Mouse (Mus musculus): ENCODE measurements at regions not wholly inside any gene's neighbourhood (a gene's known extent, or its start where the extent isn't known, plus 50 kb on each side); places are given as distances from the start of the nearest gene placed in this dataset.

GRCm38 (mm10) chr10:17288231-17288630 lies 434.8 kb upstream of the Cited2 start:
- no peaks in the 10 kb centered on the region for H3K9me3 ChIP-seq (ENCODE audit: control insufficient read depth, low read depth, low read length)
- 45% methylated on average over 2 of the region's 2 CpGs for WGBS
- H3K4me2 ChIP-seq (replicated peaks; ENCODE audit: low read depth, low read length), result no peak overlapping the region
- no peak overlapping the region for H3K9ac ChIP-seq (replicated peaks; ENCODE audit: low read depth, low read length)
- no peak overlapping the region for H3K27ac ChIP-seq (ENCODE audit: low read length)
- ATAC-seq (ENCODE audit: insufficient number of reproducible peaks, insufficient read depth, low FRiP score, low read depth), result no peak
- no peak overlapping the region for H3K4me3 ChIP-seq (ENCODE audit: low read depth, low read length)
- no peaks in the 10 kb centered on the region for H3K27me3 ChIP-seq (ENCODE audit: control insufficient read depth, insufficient read depth, low read length)
- H3K4me1 ChIP-seq (ENCODE audit: control insufficient read depth, insufficient read depth, low read length), result no peaks in the 10 kb centered on the region
- no peaks in the 10 kb centered on the region for H3K36me3 ChIP-seq (ENCODE audit: control insufficient read depth, insufficient read depth, low read length)

DNA sequence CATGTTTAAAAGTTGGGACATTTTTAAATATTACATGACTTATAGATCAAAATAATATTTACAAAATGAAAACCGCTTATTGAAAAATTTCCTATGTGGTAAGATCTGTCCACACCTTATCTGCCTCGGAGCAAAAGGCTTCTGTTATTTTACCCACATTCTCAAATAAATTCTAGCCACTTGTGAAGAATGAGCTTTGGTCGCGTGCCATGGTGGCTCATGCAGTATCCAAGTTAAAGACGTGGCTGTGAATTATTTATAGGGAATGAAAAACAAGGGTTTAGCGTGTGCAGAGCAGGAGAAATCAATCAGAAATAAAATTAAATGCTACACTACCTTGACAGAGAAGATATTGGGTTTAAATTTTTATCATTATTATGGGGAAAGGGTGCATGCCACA lies 430.7 kb upstream of the Cited2 start:
- H3K4me2 ChIP-seq (replicated peaks; ENCODE audit: low read depth, low read length), result no peak overlapping the region
- no peak overlapping the region for H3K4me3 ChIP-seq (ENCODE audit: low read depth, low read length)
- no peak overlapping the region for H3K27ac ChIP-seq (ENCODE audit: low read length)
- no peak overlapping the region for H3K9ac ChIP-seq (replicated peaks; ENCODE audit: low read depth, low read length)
- no peaks in the 10 kb centered on the region for H3K36me3 ChIP-seq (ENCODE audit: control insufficient read depth, insufficient read depth, low read length)
- H3K27me3 ChIP-seq (ENCODE audit: control insufficient read depth, insufficient read depth, low read length), result no peaks in the 10 kb centered on the region
- WGBS, result 62% methylated on average over 6 of the region's 6 CpGs
- no peaks in the 10 kb centered on the region for H3K4me1 ChIP-seq (ENCODE audit: control insufficient read depth, insufficient read depth, low read length)
- H3K9me3 ChIP-seq (ENCODE audit: control insufficient read depth, low read depth, low read length), result no peaks in the 10 kb centered on the region
- ATAC-seq (ENCODE audit: insufficient number of reproducible peaks, insufficient read depth, low FRiP score, low read depth), result no peak

- no peak overlapping the region for H3K27ac ChIP-seq (ENCODE audit: low read length)
- no peaks in the 10 kb centered on the region for H3K27me3 ChIP-seq (ENCODE audit: control insufficient read depth, insufficient read depth, low read length)
- no peak overlapping the region for H3K9ac ChIP-seq (replicated peaks; ENCODE audit: low read depth, low read length)
- ATAC-seq (ENCODE audit: insufficient number of reproducible peaks, insufficient read depth, low FRiP score, low read depth), result no peak
- 92% methylated on average over 3 of the region's 3 CpGs for WGBS
- H3K4me3 ChIP-seq (ENCODE audit: low read depth, low read length), result no peak overlapping the region
- H3K36me3 ChIP-seq (ENCODE audit: control insufficient read depth, insufficient read depth, low read length), result no peaks in the 10 kb centered on the region
- H3K9me3 ChIP-seq (ENCODE audit: control insufficient read depth, low read depth, low read length), result no peaks in the 10 kb centered on the region
- no peaks in the 10 kb centered on the region for H3K4me1 ChIP-seq (ENCODE audit: control insufficient read depth, insufficient read depth, low read length)
- H3K4me2 ChIP-seq (replicated peaks; ENCODE audit: low read depth, low read length), result no peak overlapping the region
Measured at GRCm38 (mm10) chr10:17294440-17294839, 428.6 kb upstream of the Cited2 start.

GRCm38 (mm10) chr10:17295157-17295556 lies 427.9 kb upstream of the Cited2 start:
- H3K4me1 ChIP-seq (ENCODE audit: control insufficient read depth, insufficient read depth, low read length), result no peaks in the 10 kb centered on the region
- ATAC-seq (ENCODE audit: insufficient number of reproducible peaks, insufficient read depth, low FRiP score, low read depth), result no peak
- H3K27ac ChIP-seq (ENCODE audit: low read length), result no peak overlapping the region
- no peaks in the 10 kb centered on the region for H3K27me3 ChIP-seq (ENCODE audit: control insufficient read depth, insufficient read depth, low read length)
- no peak overlapping the region for H3K4me3 ChIP-seq (ENCODE audit: low read depth, low read length)
- no peaks in the 10 kb centered on the region for H3K9me3 ChIP-seq (ENCODE audit: control insufficient read depth, low read depth, low read length)
- H3K4me2 ChIP-seq (replicated peaks; ENCODE audit: low read depth, low read length), result no peak overlapping the region
- H3K9ac ChIP-seq (replicated peaks; ENCODE audit: low read depth, low read length), result no peak overlapping the region
- 79% methylated on average over 3 of the region's 3 CpGs for WGBS
- H3K36me3 ChIP-seq (ENCODE audit: control insufficient read depth, insufficient read depth, low read length), result no peaks in the 10 kb centered on the region

DNA sequence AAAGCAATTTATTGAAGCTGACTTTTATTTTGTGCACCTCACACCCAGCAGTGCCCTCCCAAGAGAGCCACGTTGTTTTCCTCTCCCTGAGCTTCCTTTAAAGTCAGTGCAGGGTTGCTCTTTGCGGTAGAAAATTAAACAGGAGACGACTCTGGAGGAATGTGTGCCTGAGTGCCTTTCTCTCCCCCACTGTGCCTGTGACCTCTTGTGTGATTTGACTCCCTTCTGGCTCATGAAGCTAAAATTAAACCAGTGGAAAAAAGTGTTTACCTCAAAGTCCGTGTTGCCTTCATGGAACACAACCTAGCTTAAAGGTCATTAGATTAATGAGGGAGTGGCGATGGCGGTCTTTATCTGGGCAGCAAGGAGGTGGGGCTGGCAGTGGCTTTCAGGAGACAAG lies 423.4 kb upstream of the Cited2 start:
- H3K27ac ChIP-seq (ENCODE audit: low read length), result no peak overlapping the region
- H3K9ac ChIP-seq (replicated peaks; ENCODE audit: low read depth, low read length), result no peak overlapping the region
- H3K4me3 ChIP-seq (ENCODE audit: low read depth, low read length), result no peak overlapping the region
- no peaks in the 10 kb centered on the region for H3K4me1 ChIP-seq (ENCODE audit: control insufficient read depth, insufficient read depth, low read length)
- no peaks in the 10 kb centered on the region for H3K9me3 ChIP-seq (ENCODE audit: control insufficient read depth, low read depth, low read length)
- H3K27me3 ChIP-seq (ENCODE audit: control insufficient read depth, insufficient read depth, low read length), result no peaks in the 10 kb centered on the region
- WGBS, result 15% methylated on average over 6 of the region's 6 CpGs
- ATAC-seq (ENCODE audit: insufficient number of reproducible peaks, insufficient read depth, low FRiP score, low read depth), result no peak
- no peaks in the 10 kb centered on the region for H3K36me3 ChIP-seq (ENCODE audit: control insufficient read depth, insufficient read depth, low read length)
- no peak overlapping the region for H3K4me2 ChIP-seq (replicated peaks; ENCODE audit: low read depth, low read length)

GRCm38 (mm10) chr10:17326724-17327123 lies 396.3 kb upstream of the Cited2 start:
- 89% methylated on average over 3 of the region's 3 CpGs for WGBS
- Histone ChIP-seq H3K4me2 (replicated peaks; ENCODE audit: low read depth, low read length) (no peak overlapping the region), H3K36me3 (ENCODE audit: control insufficient read depth, insufficient read depth, low read length) (no peaks in the 10 kb centered on the region), H3K27ac (ENCODE audit: low read length) (no peak overlapping the region), H3K9me3 (ENCODE audit: control insufficient read depth, low read depth, low read length) (no peaks in the 10 kb centered on the region), H3K9ac (replicated peaks; ENCODE audit: low read depth, low read length) (no peak overlapping the region), H3K4me3 (ENCODE audit: low read depth, low read length) (no peak overlapping the region), H3K4me1 (ENCODE audit: control insufficient read depth, insufficient read depth, low read length) (peaks cover 8% of the 10 kb centered on the region; the same call in 1 of the 2 replicates), H3K27me3 (ENCODE audit: control insufficient read depth, insufficient read depth, low read length) (no peaks in the 10 kb centered on the region)
- ATAC-seq (ENCODE audit: insufficient number of reproducible peaks, insufficient read depth, low FRiP score, low read depth), result no peak

- ATAC-seq (ENCODE audit: insufficient number of reproducible peaks, insufficient read depth, low FRiP score, low read depth), result no peak
- H3K27ac ChIP-seq (ENCODE audit: low read length), result no peak overlapping the region
- H3K36me3 ChIP-seq (ENCODE audit: control insufficient read depth, insufficient read depth, low read length), result no peaks in the 10 kb centered on the region
- peak overlapping the region; percentile 51 for H3K4me2 ChIP-seq (replicated peaks; ENCODE audit: low read depth, low read length)
- WGBS, result 12% methylated on average over 6 of the region's 6 CpGs
- no peak overlapping the region for H3K9ac ChIP-seq (replicated peaks; ENCODE audit: low read depth, low read length)
- peaks cover 9% of the 10 kb centered on the region; the same call in 1 of the 2 replicates for H3K4me1 ChIP-seq (ENCODE audit: control insufficient read depth, insufficient read depth, low read length)
- peak overlapping the region; percentile 21 for H3K4me3 ChIP-seq (ENCODE audit: low read depth, low read length)
- H3K27me3 ChIP-seq (ENCODE audit: control insufficient read depth, insufficient read depth, low read length), result no peaks in the 10 kb centered on the region
- H3K9me3 ChIP-seq (ENCODE audit: control insufficient read depth, low read depth, low read length), result no peaks in the 10 kb centered on the region
Measured at GRCm38 (mm10) chr10:17330904-17331606, 392.0 kb upstream of the Cited2 start.

DNA sequence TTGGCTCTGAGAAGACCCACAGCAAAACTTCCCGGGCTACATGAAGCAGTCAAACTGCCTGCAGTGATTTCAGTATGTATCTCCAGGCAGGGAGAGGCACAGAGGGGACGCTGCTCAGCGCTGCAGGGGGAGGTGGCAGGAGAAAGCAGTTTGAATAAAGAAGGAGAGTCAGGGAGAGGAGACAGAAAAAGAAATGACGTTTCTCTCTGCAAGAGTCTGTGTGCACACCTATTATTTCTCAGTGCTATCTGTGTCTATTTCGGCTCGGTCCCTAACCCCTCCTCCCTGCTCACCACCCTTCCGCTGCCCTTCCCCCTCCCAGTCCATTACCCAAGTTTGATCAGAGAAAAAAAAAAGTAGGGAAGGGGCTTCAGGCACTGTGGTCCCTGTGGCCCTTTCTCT lies 391.4 kb upstream of the Cited2 start:
- Histone ChIP-seq H3K9ac (replicated peaks; ENCODE audit: low read depth, low read length) (no peak overlapping the region), H3K36me3 (ENCODE audit: control insufficient read depth, insufficient read depth, low read length) (no peaks in the 10 kb centered on the region), H3K9me3 (ENCODE audit: control insufficient read depth, low read depth, low read length) (no peaks in the 10 kb centered on the region), H3K27me3 (ENCODE audit: control insufficient read depth, insufficient read depth, low read length) (no peaks in the 10 kb centered on the region), H3K4me2 (replicated peaks; ENCODE audit: low read depth, low read length) (peak overlapping the region; percentile 51), H3K27ac (ENCODE audit: low read length) (no peak overlapping the region), H3K4me3 (ENCODE audit: low read depth, low read length) (peak overlapping the region; percentile 21), H3K4me1 (ENCODE audit: control insufficient read depth, insufficient read depth, low read length) (peaks cover 9% of the 10 kb centered on the region; the same call in 1 of the 2 replicates)
- WGBS, result 6% methylated on average over 7 of the region's 7 CpGs
- ATAC-seq (ENCODE audit: insufficient number of reproducible peaks, insufficient read depth, low FRiP score, low read depth), result no peak

All from stomach, embryonic 14.5 days (tissue).